Mouse (Mus musculus) CH12.LX (cell line): ENCODE measurements around the gene Gm2174. TPM values are rescaled to one million over a fixed set of nuclear protein-coding genes. Genes with fewer than 3 reads are reported as not detected.
A peak's percentile ranks its signal among the peaks of the same experiment; 100 is the strongest.

Experiments
- DNase-seq: peaks from one replicate; pipeline ENCODE4 v3.0.0-alpha.2; 2013; ENCODE audit errors: extremely low read depth
- H3K27ac ChIP-seq: 2 replicates; pipeline ENCODE4 v1.5.1; 2012; ENCODE audit warnings: low read depth, mild to moderate bottlenecking, control low read depth, moderate library complexity; ENCODE audit not compliant: insufficient read depth
- H3K27me3 ChIP-seq: replicated peaks from 2 replicates; pipeline ENCODE3; 2012; ENCODE audit warnings: inconsistent platforms
- H3K36me3 ChIP-seq, 2 experiments: replicated peaks in 1 of 2; 2 replicates each; pipeline versions ENCODE3 to v1.6.1; 2012; ENCODE audit warnings: inconsistent platforms in 1 of 2, low read length in 1 of 2, mild to moderate bottlenecking in 1 of 2, mixed read lengths in 1 of 2, moderate library complexity in 1 of 2; ENCODE audit not compliant: control insufficient read depth in 1 of 2, insufficient read depth in 1 of 2
- H3K4me1 ChIP-seq, 2 experiments: 2 replicates each; pipeline ENCODE4 v1.6.1; 2012; ENCODE audit warnings: inconsistent platforms in 1 of 2, moderate library complexity in 1 of 2; ENCODE audit not compliant: insufficient read depth in 2 of 2, control insufficient read depth in 1 of 2
- H3K4me2 ChIP-seq: 2 replicates; pipeline ENCODE4 v1.6.1; 2012; ENCODE audit warnings: low read depth, mild to moderate bottlenecking, control low read depth; ENCODE audit not compliant: poor library complexity, insufficient read depth, severe bottlenecking
- H3K4me3 ChIP-seq, 3 experiments: fragments of 150-350 bp in 1 of 3; sonication (generic) in 1 of 3; replicated peaks in 1 of 3; 2 replicates each; pipeline versions ENCODE3 to v1.5.1; 2011 to 2012; ENCODE audit warnings: low read depth in 2 of 3, low read length in 2 of 3, mild to moderate bottlenecking in 2 of 3, moderate library complexity in 2 of 3, control low read depth in 1 of 3, improper control_type of control experiment in 1 of 3, inconsistent platforms in 1 of 3, mixed read lengths in 1 of 3; ENCODE audit not compliant: poor library complexity in 1 of 3
- H3K79me2 ChIP-seq: replicated peaks from 2 replicates; pipeline ENCODE4 v1.6.1; 2012; ENCODE audit warnings: mild to moderate bottlenecking, moderate library complexity; ENCODE audit not compliant: control insufficient read depth, poor library complexity, insufficient read depth, severe bottlenecking; ENCODE audit errors: extremely low read depth
- H3K9ac ChIP-seq: 2 replicates; pipeline ENCODE4 v1.6.1; 2012; ENCODE audit warnings: low read depth, mild to moderate bottlenecking, control low read depth, moderate library complexity; ENCODE audit not compliant: insufficient read depth
- H3K9me3 ChIP-seq: replicated peaks from 2 replicates; pipeline ENCODE3; 2012; ENCODE audit warnings: low read length, inconsistent platforms, mixed read lengths
- BHLHE40 ChIP-seq: IDR thresholded peaks from 2 replicates; pipeline ENCODE4 v1.6.1; 2011; ENCODE audit warnings: mild to moderate bottlenecking, low read depth, low read length, improper control_type of control experiment
- CHD2 ChIP-seq: IDR thresholded peaks from 2 replicates; pipeline ENCODE4 v1.6.1; 2011; ENCODE audit warnings: low read length, improper control_type of control experiment
- CTCF ChIP-seq, 2 experiments: IDR thresholded peaks in 1 of 2; conservative IDR thresholded peaks in 1 of 2; 2 replicates each; pipeline ENCODE4 v1.5.1; 2011 to 2012; ENCODE audit warnings: low read depth in 2 of 2, low read length in 2 of 2, improper control_type of control experiment in 1 of 2, inconsistent platforms in 1 of 2, mild to moderate bottlenecking in 1 of 2, moderate library complexity in 1 of 2
- E2F4 ChIP-seq: IDR thresholded peaks from 2 replicates; pipeline ENCODE4 v1.6.1; 2011; ENCODE audit warnings: low read depth, low read length, improper control_type of control experiment; ENCODE audit not compliant: insufficient replicate concordance
- ELF1 ChIP-seq: IDR thresholded peaks from 2 replicates; pipeline ENCODE4 v1.6.1; 2014; ENCODE audit warnings: low read depth, mild to moderate bottlenecking, inconsistent platforms, low read length, improper control_type of control experiment
- EP300 ChIP-seq: IDR thresholded peaks from 2 replicates; pipeline ENCODE4 v1.6.1; 2011; ENCODE audit warnings: low read length, improper control_type of control experiment
- ETS1 ChIP-seq: conservative IDR thresholded peaks from 2 replicates; pipeline ENCODE4 v1.6.1; 2012; ENCODE audit warnings: low read depth, mild to moderate bottlenecking, inconsistent platforms, low read length, improper control_type of control experiment, moderate library complexity
- HCFC1 ChIP-seq: IDR thresholded peaks from 2 replicates; pipeline ENCODE4 v1.6.1; 2012; ENCODE audit warnings: low read depth, mild to moderate bottlenecking, inconsistent platforms, low read length, improper control_type of control experiment
- JUND ChIP-seq: conservative IDR thresholded peaks from 2 replicates; pipeline ENCODE4 v1.6.1; 2011; ENCODE audit warnings: low read depth, low read length, improper control_type of control experiment
- MAFK ChIP-seq: IDR thresholded peaks from 2 replicates; pipeline ENCODE4 v1.6.1; 2011; ENCODE audit warnings: low read length, improper control_type of control experiment; ENCODE audit not compliant: insufficient replicate concordance
- MAX ChIP-seq: IDR thresholded peaks from 2 replicates; pipeline ENCODE4 v1.6.1; 2011; ENCODE audit warnings: low read length, improper control_type of control experiment
- MAZ ChIP-seq: IDR thresholded peaks from 2 replicates; pipeline ENCODE4 v1.6.1; 2012; ENCODE audit warnings: low read depth, mild to moderate bottlenecking, inconsistent platforms, low read length, improper control_type of control experiment, moderate library complexity
- MYC ChIP-seq: IDR thresholded peaks from 2 replicates; pipeline ENCODE4 v1.6.1; 2011; ENCODE audit warnings: low read depth, mild to moderate bottlenecking, improper control_type of control experiment, low read length
- NRF1 ChIP-seq: IDR thresholded peaks from 2 replicates; pipeline ENCODE4 v1.6.1; 2014; ENCODE audit warnings: low read depth, mild to moderate bottlenecking, inconsistent platforms, low read length, improper control_type of control experiment, moderate library complexity
- PAX5 ChIP-seq: IDR thresholded peaks from 2 replicates; pipeline ENCODE4 v1.6.1; 2012; ENCODE audit warnings: low read length, inconsistent platforms, mixed read lengths
- POLR2A ChIP-seq: IDR thresholded peaks from 2 replicates; pipeline ENCODE4 v1.6.1; 2011; ENCODE audit warnings: low read depth, mild to moderate bottlenecking, improper control_type of control experiment, low read length
- POLR2AphosphoS2 ChIP-seq: IDR thresholded peaks from 2 replicates; pipeline ENCODE4 v1.6.1; 2011; ENCODE audit warnings: low read depth, low read length, improper control_type of control experiment
- RCOR1 ChIP-seq: conservative IDR thresholded peaks from 2 replicates; pipeline ENCODE4 v1.6.1; 2012; ENCODE audit warnings: low read depth, mild to moderate bottlenecking, inconsistent platforms, low read length, improper control_type of control experiment
- SMC3 ChIP-seq: IDR thresholded peaks from 2 replicates; pipeline ENCODE4 v1.6.1; 2011; ENCODE audit warnings: low read depth, low read length, improper control_type of control experiment
- TBP ChIP-seq: conservative IDR thresholded peaks from 2 replicates; pipeline ENCODE4 v1.6.1; 2011; ENCODE audit warnings: low read depth, low read length, improper control_type of control experiment
- TCF12 ChIP-seq: IDR thresholded peaks from 2 replicates; pipeline ENCODE4 v1.6.1; 2014; ENCODE audit warnings: low read depth, mild to moderate bottlenecking, inconsistent platforms, low read length, improper control_type of control experiment
- USF1 ChIP-seq: IDR thresholded peaks from 2 replicates; pipeline ENCODE4 v1.6.1; 2014; ENCODE audit warnings: low read depth, mild to moderate bottlenecking, inconsistent platforms, low read length, improper control_type of control experiment
- ZKSCAN1 ChIP-seq: IDR thresholded peaks from 2 replicates; pipeline ENCODE4 v1.6.1; 2012; ENCODE audit warnings: low read depth, inconsistent platforms, low read length, improper control_type of control experiment, borderline replicate concordance
- ZMIZ1 ChIP-seq: IDR thresholded peaks from 2 replicates; pipeline ENCODE4 v1.6.1; 2012; ENCODE audit warnings: low read depth, mild to moderate bottlenecking, inconsistent platforms, low read length, improper control_type of control experiment
- dilution Hi-C: fragments of 300-500 bp; cut with MboI; formaldehyde crosslinking; loops from 2 replicates; pipeline ENCODE4 v1.14.3; 2020; ENCODE audit warnings: low sequenced_read_pairs; ENCODE audit not compliant: extremely low pct_unique_long_range_greater_than_20kb, extremely low pct_ligation_motif_present
- in situ Hi-C: fragments of 300-500 bp; cut with MboI; formaldehyde crosslinking; loops from 3 replicates; pipeline ENCODE4 v1.14.3; 2019; ENCODE audit warnings: low sequenced_read_pairs, low pct_ligation_motif_present, low pct_unique_long_range_greater_than_20kb, mixed read lengths
- polyA plus RNA-seq: library from polyadenylated mRNA; unstranded; fragments of >175 nt; gene quantifications from 2 replicates; pipeline ENCODE4 v1.2.1, GENCODE M21; 2012; ENCODE audit warnings: low read depth; ENCODE audit not compliant: insufficient read length
- total RNA-seq, 2 experiments: library from RNA; depleted of rRNA; stranded (reverse); fragments of 300-350 nt in 1 of 2; fragments of >200 nt in 1 of 2; gene quantifications; 2 replicates each; pipeline ENCODE4 v1.2.3; 2012 to 2014

Gene Gm2174
- total and polyA plus RNA-seq, 3 experiments, result 1.5 TPM; not detected in 2

- TF ChIP-seq SMC3 (0 out of 2 replicates have a peak, but pooled peaks have one; percentile 1), EP300 (no peak), POLR2AphosphoS2 (no peak), TBP (no peak), BHLHE40 (peak; percentile 54; the same call in 1 of the 2 replicates), ETS1 (peak; percentile 48; the same call in 1 of the 2 replicates), MYC (no peak), MAFK (no peak), JUND (no peak)
Observed at GRCm38 (mm10) chrX:56455372-56456246, 7.8 kb downstream of the Gm2174 start (continued).

GRCm38 (mm10) chrX:56456379-56456778 is 8.6 kb downstream of the Gm2174 start:
- in situ Hi-C loops (no loop called here), dilution Hi-C loops (no loop called here)
- Histone ChIP-seq H3K9ac (peak overlapping the region; percentile 66), H3K27me3 (no peaks in the 10 kb centered on the region), H3K4me2 (peak overlapping the region; percentile 56; the same call in 1 of the 2 replicates), H3K4me1 (peaks cover 2 to 14% of the 10 kb centered on the region in 2 experiments; a peak in 2 of 4 replicates), H3K4me3 (peak overlapping the region; percentile 23 to 61 (median 41)), H3K27ac (peak overlapping the region; percentile 94), H3K79me2 (peaks cover 6% of the 10 kb centered on the region; the same call in 1 of the 2 replicates), H3K9me3 (no peaks in the 10 kb centered on the region), H3K36me3 (no peaks in the 10 kb centered on the region)
- no peak for DNase-seq
- 0 out of 2 replicates have a peak, but pooled peaks have one; percentile 8 for TF ChIP-seq CHD2
- TF ChIP-seq MAZ, result no peak; the same call in 1 of the 2 replicates

GRCm38 (mm10) chrX:56462020-56462933 is 14.5 kb downstream of the Gm2174 start:
- H3K79me2 ChIP-seq, result peaks cover 8% of the 10 kb centered on the region; the same call in 1 of the 2 replicates
- dilution Hi-C loops, result no loop called here
- peak overlapping the region; percentile 89 for H3K4me2 ChIP-seq
- no peaks in the 10 kb centered on the region for H3K27me3 ChIP-seq
- 0 out of 2 replicates have a peak overlapping the region, but pooled peaks have one; percentile 20 for H3K27ac ChIP-seq
- H3K4me3 ChIP-seq, result no peak overlapping the region
- TF ChIP-seq E2F4 (no peak), ZMIZ1 (no peak), CHD2 (no peak), SMC3 (no peak), MAFK (no peak), ZKSCAN1 (no peak), NRF1 (no peak), CTCF (conservative IDR thresholded peaks at IDR 0.05 in 1 of 2, IDR thresholded peaks at IDR 0.05 in 1 of 2; ENCODE audit: low read depth in 2 of 2, low read length in 2 of 2) (no peak), HCFC1 (no peak), USF1 (no peak), POLR2A (no peak), PAX5 (no peak), POLR2AphosphoS2 (no peak), EP300 (no peak), RCOR1 (no peak), MAX (no peak), TCF12 (no peak), ELF1 (no peak)
- H3K4me1 ChIP-seq, result peaks cover 4 to 26% of the 10 kb centered on the region in 2 experiments; a peak in 2 of 4 replicates
- no peak overlapping the region for H3K9ac ChIP-seq
- in situ Hi-C loops, result no loop called here
- no peak for DNase-seq
- peaks cover 0 to 14% of the 10 kb centered on the region in 2 experiments for H3K36me3 ChIP-seq
- H3K9me3 ChIP-seq, result no peaks in the 10 kb centered on the region
